Mouse (Mus musculus): Measurements from ENCODE around the gene Cacna1c. TPM values are rescaled to one million over a fixed set of nuclear protein-coding genes. Genes with fewer than 3 reads are reported as not detected.

Gene Cacna1c
- polyA plus RNA-seq, 1 experiment from 2014 or later: 4.7 TPM

DNA sequence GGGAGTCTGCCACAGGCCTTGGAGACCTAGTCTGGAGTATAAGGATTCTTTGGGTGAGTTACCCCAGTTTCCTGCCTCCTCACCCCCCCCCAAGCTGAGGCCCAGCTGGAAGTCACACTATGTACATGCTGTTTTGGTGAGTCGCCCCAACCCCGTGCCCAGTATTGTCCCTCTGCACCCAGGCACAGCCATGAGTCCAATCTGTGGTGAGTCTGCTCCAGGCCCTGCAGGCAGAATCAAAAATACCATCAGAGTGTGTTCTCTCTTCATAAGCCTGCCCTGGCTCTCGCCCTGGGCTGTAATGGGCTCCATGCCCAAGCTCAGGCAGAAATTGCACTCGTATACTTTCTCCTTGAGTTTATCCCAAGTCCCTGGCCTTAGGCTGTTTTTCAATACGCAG, 374.7 kb downstream of the Cacna1c start:
- no peaks in the 10 kb centered on the region for H3K27me3 ChIP-seq (replicated peaks; ENCODE audit: control insufficient read depth, insufficient read depth, low read length)
- peaks cover 13% of the 10 kb centered on the region for H3K4me1 ChIP-seq (ENCODE audit: control insufficient read depth, insufficient read depth, low read depth, low read length)
- no peaks in the 10 kb centered on the region for H3K9me3 ChIP-seq (ENCODE audit: control insufficient read depth, low read length)
- ATAC-seq: no peak
- no peaks in the 10 kb centered on the region for H3K36me3 ChIP-seq (ENCODE audit: control insufficient read depth, insufficient read depth, low read length)
- no peak overlapping the region for H3K4me2 ChIP-seq (ENCODE audit: low read length)
- H3K9ac ChIP-seq (ENCODE audit: low read depth, low read length): no peak overlapping the region
- no peak overlapping the region for H3K27ac ChIP-seq (ENCODE audit: low read depth, low read length)
- WGBS: 78% methylated on average over 5 of the region's 5 CpGs
- no peak overlapping the region for H3K4me3 ChIP-seq (ENCODE audit: low read length)

DNA sequence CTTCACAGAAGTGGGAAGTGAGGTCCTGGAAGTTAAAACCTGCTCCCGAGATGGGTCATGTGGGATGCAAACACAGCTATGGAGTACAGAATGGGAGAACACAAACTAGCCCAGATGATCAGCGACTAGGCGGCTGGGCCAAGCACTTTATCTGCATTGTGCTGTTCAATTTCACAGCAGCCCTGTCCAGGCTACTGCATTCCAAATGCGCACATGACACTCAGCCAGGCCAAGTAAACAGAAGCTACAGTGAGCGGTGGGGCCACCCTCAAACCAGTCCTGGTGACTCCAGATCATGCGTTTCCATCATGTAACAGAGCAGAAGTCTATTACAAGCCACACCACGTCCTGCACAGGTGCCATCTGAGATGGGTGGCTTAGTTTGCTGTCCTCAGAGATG, 376.6 kb downstream of the Cacna1c start:
- WGBS: 79% methylated on average over 7 of the region's 7 CpGs
- ATAC-seq: no peak; the same call in 1 of the 2 replicates

GRCm38 (mm10) chr6:118817928-118818503, 378.2 kb downstream of the Cacna1c start:
- no peak; the same call in 1 of the 2 replicates for ATAC-seq
- H3K36me3 ChIP-seq (ENCODE audit: control insufficient read depth, insufficient read depth, low read length): no peaks in the 10 kb centered on the region
- H3K9ac ChIP-seq (ENCODE audit: low read depth, low read length): no peak overlapping the region
- peaks cover 6% of the 10 kb centered on the region for H3K4me1 ChIP-seq (ENCODE audit: control insufficient read depth, insufficient read depth, low read depth, low read length)
- no peak overlapping the region for H3K27ac ChIP-seq (ENCODE audit: low read depth, low read length)
- 63% methylated on average over 5 of the region's 5 CpGs for whole genome bisulfite sequencing
- H3K4me2 ChIP-seq (ENCODE audit: low read length): no peak overlapping the region
- no peaks in the 10 kb centered on the region for H3K27me3 ChIP-seq (replicated peaks; ENCODE audit: control insufficient read depth, insufficient read depth, low read length)
- H3K4me3 ChIP-seq (ENCODE audit: low read length): no peak overlapping the region
- H3K9me3 ChIP-seq (ENCODE audit: control insufficient read depth, low read length): no peaks in the 10 kb centered on the region

More for the DNA sequence above, 376.6 kb downstream of the Cacna1c start:
- H3K4me2 ChIP-seq (ENCODE audit: low read length): no peak overlapping the region
- no peak overlapping the region for H3K4me3 ChIP-seq (ENCODE audit: low read length)
- no peaks in the 10 kb centered on the region for H3K27me3 ChIP-seq (replicated peaks; ENCODE audit: control insufficient read depth, insufficient read depth, low read length)
- H3K4me1 ChIP-seq (ENCODE audit: control insufficient read depth, insufficient read depth, low read depth, low read length): peaks cover 6% of the 10 kb centered on the region
- no peaks in the 10 kb centered on the region for H3K36me3 ChIP-seq (ENCODE audit: control insufficient read depth, insufficient read depth, low read length)
- H3K27ac ChIP-seq (ENCODE audit: low read depth, low read length): no peak overlapping the region
- no peak overlapping the region for H3K9ac ChIP-seq (ENCODE audit: low read depth, low read length)
- no peaks in the 10 kb centered on the region for H3K9me3 ChIP-seq (ENCODE audit: control insufficient read depth, low read length)

DNA sequence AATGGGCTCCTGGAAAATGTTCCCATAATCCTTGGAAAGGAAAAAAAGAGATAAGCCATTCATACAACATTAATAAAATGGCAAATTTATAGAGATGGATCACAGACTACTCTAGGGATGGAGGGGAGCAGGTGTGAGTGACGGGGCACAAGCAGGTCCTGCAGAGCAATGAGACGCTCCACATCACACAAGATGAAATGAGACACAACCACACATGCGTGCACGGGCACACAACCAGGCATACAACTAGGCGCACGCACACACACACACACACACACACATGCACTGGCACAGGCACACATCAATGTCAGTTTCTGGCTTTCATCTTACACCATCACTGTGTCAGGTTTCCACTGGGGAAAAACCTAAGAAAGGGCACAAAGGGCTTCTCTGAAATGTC, 380.0 kb downstream of the Cacna1c start:
- Histone ChIP-seq H3K4me1 (ENCODE audit: control insufficient read depth, insufficient read depth, low read depth, low read length) (peaks cover 3% of the 10 kb centered on the region), H3K9ac (ENCODE audit: low read depth, low read length) (no peak overlapping the region), H3K36me3 (ENCODE audit: control insufficient read depth, insufficient read depth, low read length) (no peaks in the 10 kb centered on the region), H3K4me3 (ENCODE audit: low read length) (no peak overlapping the region), H3K27me3 (replicated peaks; ENCODE audit: control insufficient read depth, insufficient read depth, low read length) (no peaks in the 10 kb centered on the region), H3K4me2 (ENCODE audit: low read length) (no peak overlapping the region), H3K27ac (ENCODE audit: low read depth, low read length) (no peak overlapping the region), H3K9me3 (ENCODE audit: control insufficient read depth, low read length) (no peaks in the 10 kb centered on the region)
- ATAC-seq: 0 out of 2 replicates have a peak, but pooled peaks have one; percentile 28
- WGBS: 69% methylated on average over 6 of the region's 6 CpGs

DNA sequence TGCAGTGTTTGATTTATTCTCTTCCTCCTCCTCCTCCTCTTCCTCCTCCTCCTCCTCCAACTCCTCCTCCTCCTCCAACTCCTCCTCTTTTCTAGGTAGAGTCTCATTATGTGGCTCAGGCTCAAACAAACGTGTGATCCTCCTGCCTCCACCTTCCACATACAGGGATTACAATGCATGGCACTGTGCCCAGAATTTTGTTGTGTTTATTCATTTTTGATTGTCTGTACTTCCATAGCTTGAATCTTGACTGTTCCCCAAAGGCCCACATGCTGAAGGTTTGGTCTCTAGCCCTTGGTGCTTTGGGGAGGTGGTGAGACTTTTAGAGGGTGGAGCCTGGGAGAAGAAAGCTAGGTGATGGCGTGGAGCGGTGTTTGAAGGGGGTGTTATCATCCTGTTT, 383.7 kb downstream of the Cacna1c start:
- no peak overlapping the region for H3K27ac ChIP-seq (ENCODE audit: low read depth, low read length)
- no peak for ATAC-seq
- no peaks in the 10 kb centered on the region for H3K9me3 ChIP-seq (ENCODE audit: control insufficient read depth, low read length)
- H3K4me2 ChIP-seq (ENCODE audit: low read length): no peak overlapping the region
- H3K36me3 ChIP-seq (ENCODE audit: control insufficient read depth, insufficient read depth, low read length): no peaks in the 10 kb centered on the region
- 73% methylated on average over 3 of the region's 3 CpGs for WGBS
- H3K27me3 ChIP-seq (replicated peaks; ENCODE audit: control insufficient read depth, insufficient read depth, low read length): no peaks in the 10 kb centered on the region
- H3K9ac ChIP-seq (ENCODE audit: low read depth, low read length): no peak overlapping the region
- no peak overlapping the region for H3K4me3 ChIP-seq (ENCODE audit: low read length)
- H3K4me1 ChIP-seq (ENCODE audit: control insufficient read depth, insufficient read depth, low read depth, low read length): no peaks in the 10 kb centered on the region; the same call in 1 of the 2 replicates

DNA sequence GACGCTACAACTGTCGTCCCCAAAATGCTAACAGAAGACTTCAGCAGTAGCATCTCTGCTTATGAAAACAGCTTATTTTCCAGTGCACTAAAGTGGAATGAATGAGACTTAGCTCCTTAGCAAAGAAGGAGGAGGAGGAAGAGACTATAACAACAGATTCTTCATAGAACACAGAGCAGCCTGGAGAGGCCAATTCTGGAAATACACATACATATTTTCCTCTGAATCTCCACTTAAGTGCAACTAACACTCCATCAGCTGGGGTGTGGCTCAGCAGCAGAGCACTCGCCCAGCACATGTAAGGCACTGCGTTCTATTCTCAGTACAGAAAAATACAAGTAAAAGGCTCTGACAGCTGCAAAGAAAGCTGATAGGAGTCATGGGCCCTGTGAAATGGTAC, 384.2 kb downstream of the Cacna1c start:
- no peak overlapping the region for H3K4me3 ChIP-seq (ENCODE audit: low read length)
- H3K4me1 ChIP-seq (ENCODE audit: control insufficient read depth, insufficient read depth, low read depth, low read length): no peaks in the 10 kb centered on the region; the same call in 1 of the 2 replicates
- 82% methylated on average over 4 of the region's 4 CpGs for WGBS
- no peak overlapping the region for H3K9ac ChIP-seq (ENCODE audit: low read depth, low read length)
- H3K4me2 ChIP-seq (ENCODE audit: low read length): no peak overlapping the region
- no peak overlapping the region for H3K27ac ChIP-seq (ENCODE audit: low read depth, low read length)
- ATAC-seq: no peak
- no peaks in the 10 kb centered on the region for H3K36me3 ChIP-seq (ENCODE audit: control insufficient read depth, insufficient read depth, low read length)
- no peaks in the 10 kb centered on the region for H3K9me3 ChIP-seq (ENCODE audit: control insufficient read depth, low read length)
- no peaks in the 10 kb centered on the region for H3K27me3 ChIP-seq (replicated peaks; ENCODE audit: control insufficient read depth, insufficient read depth, low read length)

DNA sequence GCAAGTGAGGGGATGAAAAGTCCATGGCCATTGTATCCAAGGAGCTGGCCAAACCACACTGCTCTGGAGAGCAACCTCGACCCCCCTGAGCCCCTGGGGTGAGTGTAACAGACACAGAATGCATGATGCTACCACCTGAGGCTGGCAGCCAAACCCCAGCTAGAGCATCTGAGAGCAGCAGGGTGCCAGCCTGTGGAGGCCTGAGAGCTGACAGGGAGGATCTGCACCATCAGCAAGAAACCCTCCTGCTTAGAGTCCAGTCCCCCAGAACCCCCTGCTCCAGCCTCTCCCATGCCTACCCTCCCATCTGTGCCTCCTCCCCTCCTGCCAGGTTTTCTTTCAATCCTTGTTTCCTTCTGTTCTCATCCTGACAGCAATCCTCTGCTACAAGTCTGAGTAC, 385.4 kb downstream of the Cacna1c start:
- H3K9me3 ChIP-seq (ENCODE audit: control insufficient read depth, low read length): no peaks in the 10 kb centered on the region
- no peaks in the 10 kb centered on the region for H3K36me3 ChIP-seq (ENCODE audit: control insufficient read depth, insufficient read depth, low read length)
- H3K27ac ChIP-seq (ENCODE audit: low read depth, low read length): no peak overlapping the region
- H3K4me3 ChIP-seq (ENCODE audit: low read length): no peak overlapping the region
- no peaks in the 10 kb centered on the region; the same call in 1 of the 2 replicates for H3K4me1 ChIP-seq (ENCODE audit: control insufficient read depth, insufficient read depth, low read depth, low read length)
- H3K27me3 ChIP-seq (replicated peaks; ENCODE audit: control insufficient read depth, insufficient read depth, low read length): no peaks in the 10 kb centered on the region
- WGBS: 16% methylated on average over 1 of the region's 1 CpGs
- no peak overlapping the region for H3K9ac ChIP-seq (ENCODE audit: low read depth, low read length)
- ATAC-seq: no peak
- no peak overlapping the region for H3K4me2 ChIP-seq (ENCODE audit: low read length)

DNA sequence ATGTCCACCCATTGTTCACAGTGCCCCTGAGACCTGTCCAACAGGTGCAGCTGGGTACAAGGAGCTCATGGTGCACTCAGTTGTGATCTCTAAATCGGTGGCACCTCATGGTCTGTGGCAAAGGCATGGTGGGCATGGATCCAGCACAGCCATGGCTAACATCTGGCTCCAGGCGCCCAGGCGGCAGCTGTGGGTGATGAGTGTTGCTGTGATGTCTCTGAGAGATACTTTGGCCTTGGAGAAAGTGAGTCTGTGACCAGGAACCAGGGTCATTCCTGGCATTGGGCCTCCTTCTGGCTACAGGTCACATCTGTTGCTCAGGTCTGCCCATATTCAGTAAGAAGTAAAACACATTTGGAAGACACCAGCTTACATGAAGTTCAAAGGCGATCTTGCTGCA, 391.1 kb downstream of the Cacna1c start:
- ATAC-seq: no peak
- H3K36me3 ChIP-seq (ENCODE audit: control insufficient read depth, insufficient read depth, low read length): no peaks in the 10 kb centered on the region
- no peak overlapping the region for H3K4me2 ChIP-seq (ENCODE audit: low read length)
- no peak overlapping the region for H3K27ac ChIP-seq (ENCODE audit: low read depth, low read length)
- H3K4me3 ChIP-seq (ENCODE audit: low read length): no peak overlapping the region
- 88% methylated on average over 4 of the region's 4 CpGs for WGBS
- peaks cover 5% of the 10 kb centered on the region; the same call in 1 of the 2 replicates for H3K4me1 ChIP-seq (ENCODE audit: control insufficient read depth, insufficient read depth, low read depth, low read length)
- H3K27me3 ChIP-seq (replicated peaks; ENCODE audit: control insufficient read depth, insufficient read depth, low read length): no peaks in the 10 kb centered on the region
- no peaks in the 10 kb centered on the region for H3K9me3 ChIP-seq (ENCODE audit: control insufficient read depth, low read length)
- H3K9ac ChIP-seq (ENCODE audit: low read depth, low read length): no peak overlapping the region

- Histone ChIP-seq H3K9ac (ENCODE audit: low read depth, low read length) (no peak overlapping the region), H3K9me3 (ENCODE audit: control insufficient read depth, low read length) (no peaks in the 10 kb centered on the region), H3K36me3 (ENCODE audit: control insufficient read depth, insufficient read depth, low read length) (no peaks in the 10 kb centered on the region), H3K27me3 (replicated peaks; ENCODE audit: control insufficient read depth, insufficient read depth, low read length) (no peaks in the 10 kb centered on the region), H3K4me3 (ENCODE audit: low read length) (no peak overlapping the region), H3K4me1 (ENCODE audit: control insufficient read depth, insufficient read depth, low read depth, low read length) (peaks cover 5% of the 10 kb centered on the region; the same call in 1 of the 2 replicates), H3K4me2 (ENCODE audit: low read length) (no peak overlapping the region), H3K27ac (ENCODE audit: low read depth, low read length) (no peak overlapping the region)
- ATAC-seq: no peak
- 40% methylated on average over 11 of the region's 11 CpGs for WGBS
These were observed 393.9 kb downstream of the Cacna1c start for GRCm38 (mm10) chr6:118802286-118802685.

Measured in hindbrain, embryonic 16.5 days (tissue).